Mouse (Mus musculus) embryonic facial prominence, embryonic 15.5 days (tissue): ENCODE measurements at regions not wholly inside any gene's neighbourhood (a gene's known extent, or its start where the extent isn't known, plus 50 kb on each side); places are given as distances from the start of the nearest gene placed in this dataset.

Experiments
- ATAC-seq: fragments of 200-750 bp; cut with Nextera tagmentation; 2 replicates; pipeline ENCODE4 v1.8.0; 2017; ENCODE audit warnings: low read depth, moderate TSS enrichment; ENCODE audit not compliant: insufficient number of reproducible peaks, low FRiP score, low TSS enrichment
- H3K27ac ChIP-seq: fragments of 300-500 bp; sonication (generic); replicated peaks from 2 replicates; pipeline ENCODE4 v1.5.1; 2015; ENCODE audit warnings: mild to moderate bottlenecking, inconsistent platforms
- H3K27me3 ChIP-seq: fragments of 300-500 bp; sonication (generic); 2 replicates; pipeline ENCODE4 v1.6.1; 2015; ENCODE audit warnings: inconsistent platforms
- H3K36me3 ChIP-seq: fragments of 300-500 bp; sonication (generic); 2 replicates; pipeline ENCODE4 v1.6.1; 2015; ENCODE audit warnings: mild to moderate bottlenecking, inconsistent platforms
- H3K4me1 ChIP-seq: fragments of 300-500 bp; sonication (generic); 2 replicates; pipeline ENCODE4 v1.6.1; 2015; ENCODE audit warnings: inconsistent platforms
- H3K4me2 ChIP-seq: fragments of 300-500 bp; sonication (generic); replicated peaks from 2 replicates; pipeline ENCODE4 v1.6.1; 2015; ENCODE audit warnings: mild to moderate bottlenecking, inconsistent platforms
- H3K4me3 ChIP-seq: fragments of 300-500 bp; sonication (generic); replicated peaks from 2 replicates; pipeline ENCODE4 v1.5.1; 2015; ENCODE audit warnings: mild to moderate bottlenecking, inconsistent platforms
- H3K9ac ChIP-seq: fragments of 300-500 bp; sonication (generic); 2 replicates; pipeline ENCODE4 v1.6.1; 2015; ENCODE audit warnings: inconsistent platforms
- H3K9me3 ChIP-seq: fragments of 300-500 bp; sonication (generic); replicated peaks from 2 replicates; pipeline ENCODE4 v1.6.1; 2016; ENCODE audit warnings: inconsistent platforms
- WGBS: fragments of 180-500 bp; shearing (Covaris S2); methylation state at CpG from one replicate; pipeline ENCODE4 v1.1.7; 2015; 5-methylcytosine and 5-hydroxymethylcytosine counted together

- H3K36me3 ChIP-seq: no peaks in the 10 kb centered on the region
- no peak overlapping the region for H3K4me2 ChIP-seq
- no peaks in the 10 kb centered on the region for H3K9me3 ChIP-seq
- no peak overlapping the region for H3K9ac ChIP-seq
- no peak overlapping the region for H3K27ac ChIP-seq
- no peaks in the 10 kb centered on the region for H3K4me1 ChIP-seq
- 0 out of 2 replicates have a peak, but pooled peaks have one; percentile 19 for ATAC-seq
- no peaks in the 10 kb centered on the region for H3K27me3 ChIP-seq
- H3K4me3 ChIP-seq: no peak overlapping the region
These were observed 277.7 kb downstream of the Stxbp6 start for GRCm38 (mm10) chr12:44796847-44797246.

DNA sequence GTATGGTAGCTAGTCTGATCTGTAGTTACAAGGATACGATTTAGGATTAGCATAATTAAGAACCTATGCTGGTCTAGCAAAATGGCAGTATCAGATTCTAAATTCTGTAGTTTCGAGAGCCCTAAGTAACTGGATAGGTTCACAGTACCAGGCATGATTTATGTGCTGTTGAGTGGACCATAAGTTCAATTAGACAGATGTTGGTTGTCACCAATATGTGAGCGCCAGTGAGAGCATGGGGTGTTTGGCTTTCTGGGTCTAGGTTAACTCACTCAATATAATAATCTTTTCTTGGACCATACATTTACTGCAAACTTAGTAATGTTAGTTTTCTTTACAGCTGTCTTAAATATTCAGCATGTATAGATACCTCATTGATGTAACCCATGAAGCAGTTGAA is 323.8 kb downstream of the Stxbp6 start:
- WGBS: 68% methylated on average over 3 of the region's 3 CpGs
- no peaks in the 10 kb centered on the region for H3K36me3 ChIP-seq
- H3K4me2 ChIP-seq: no peak overlapping the region
- H3K4me3 ChIP-seq: no peak overlapping the region
- H3K27ac ChIP-seq: no peak overlapping the region
- ATAC-seq: no peak
- H3K27me3 ChIP-seq: no peaks in the 10 kb centered on the region
- no peak overlapping the region for H3K9ac ChIP-seq
- no peaks in the 10 kb centered on the region for H3K9me3 ChIP-seq
- H3K4me1 ChIP-seq: no peaks in the 10 kb centered on the region

- Histone ChIP-seq H3K4me1 (no peaks in the 10 kb centered on the region), H3K4me2 (no peak overlapping the region), H3K27me3 (no peaks in the 10 kb centered on the region), H3K27ac (no peak overlapping the region), H3K36me3 (no peaks in the 10 kb centered on the region), H3K9me3 (no peaks in the 10 kb centered on the region), H3K9ac (no peak overlapping the region), H3K4me3 (no peak overlapping the region)
- WGBS: 82% methylated on average over 2 of the region's 2 CpGs
- no peak for ATAC-seq
These were observed 347.7 kb downstream of the Stxbp6 start for GRCm38 (mm10) chr12:44726767-44727166.
